Mouse (Mus musculus) layer of hippocampus, adult 8-10 months (tissue): ENCODE measurements around the gene Ankrd13d. TPM values are rescaled to one million over a fixed set of nuclear protein-coding genes. Genes with fewer than 3 reads are reported as not detected.
A peak's percentile ranks its signal among the peaks of the same experiment; 100 is the strongest.
"Not testable (repeated sequence)": the region's sequence is repeated elsewhere in the genome, so short reads cannot be mapped to it uniquely, and the experiment has no call there.

Experiments used
- DNase-seq, 2 experiments: peaks; one replicate each; pipeline ENCODE4 v3.0.0; 2022; ENCODE audit warnings: low spot score in 2 of 2
- total RNA-seq, 4 experiments: library from RNA; stranded (reverse); gene quantifications; 2 replicates each; pipeline ENCODE4 v1.2.4; 2022

The Ankrd13d gene
- total RNA-seq, 4 experiments from 2014 or later: 60.3 to 77.2 (median 67.3) TPM

DNA sequence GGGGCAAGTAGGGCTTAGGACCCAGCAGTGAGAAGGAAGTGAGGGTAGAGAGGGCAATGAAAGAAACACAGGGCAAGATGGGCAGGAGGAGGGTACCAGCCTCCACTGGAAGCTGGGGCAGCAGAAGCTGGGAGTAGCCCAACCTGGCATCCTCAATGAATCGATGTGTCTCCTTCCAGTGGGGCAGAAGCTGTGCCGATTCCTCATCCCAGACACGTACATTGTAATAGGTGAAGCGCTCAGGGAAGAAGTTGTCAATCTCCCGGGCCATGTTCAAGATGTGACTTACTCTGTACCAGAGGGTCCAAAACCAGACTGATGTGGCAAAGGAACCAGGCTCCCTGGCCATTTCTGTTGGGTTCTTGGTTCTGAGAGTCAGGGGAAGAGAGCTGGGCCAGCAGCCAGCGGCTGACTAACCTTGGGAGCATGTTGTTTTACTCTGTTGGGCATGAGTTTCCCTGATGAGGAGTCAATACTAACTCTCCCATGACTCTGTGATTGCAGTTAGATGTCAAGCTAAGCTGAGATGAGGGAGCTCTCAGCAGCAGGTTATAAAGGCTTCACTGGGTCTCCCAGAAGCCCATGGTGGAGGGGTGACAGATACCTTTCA, 18.7 kb downstream of the Ankrd13d start:
- no peak for DNase-seq

DNA sequence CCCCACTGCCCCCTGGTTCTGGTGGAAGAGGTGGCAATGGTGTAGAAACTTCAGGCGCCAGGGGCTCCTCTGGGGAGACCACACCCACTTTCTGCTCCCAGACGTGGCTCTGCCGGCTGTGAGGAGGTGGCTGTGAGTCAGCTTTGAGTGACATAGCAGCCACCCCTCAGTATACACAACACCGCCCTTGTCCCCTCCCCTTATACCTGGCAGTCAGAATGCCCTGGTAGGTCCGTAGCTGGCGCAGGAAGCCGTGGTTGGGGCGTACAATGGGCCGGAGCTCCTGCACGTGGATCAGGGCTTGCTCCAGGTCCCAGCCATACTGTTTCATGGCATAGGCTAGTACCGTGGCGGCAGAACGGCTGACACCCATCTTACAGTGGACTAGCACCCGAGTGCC, 19.2 kb downstream of the Ankrd13d start:
- no peak for DNase-seq

DNA sequence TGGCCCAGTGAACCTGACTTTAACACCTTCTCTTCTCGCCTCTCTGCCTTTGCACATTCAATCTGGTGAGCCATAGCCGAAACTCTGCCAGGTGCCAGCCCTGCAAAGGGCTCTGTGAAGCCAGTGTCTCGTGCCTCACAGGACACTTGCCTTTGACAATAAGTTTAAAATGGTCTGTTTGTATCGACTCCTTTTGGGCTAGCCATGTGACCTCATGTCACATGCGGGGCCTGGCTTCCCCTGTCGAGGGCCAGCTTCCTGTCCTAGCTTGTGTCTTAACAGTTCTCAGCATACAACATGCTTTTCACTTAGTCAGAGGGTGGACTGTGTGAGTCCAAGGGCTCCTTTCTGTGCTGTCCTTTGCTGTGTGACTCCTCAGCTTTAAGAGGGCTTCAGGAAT, 20.2 kb downstream of the Ankrd13d start:
- no peak for DNase-seq

DNA sequence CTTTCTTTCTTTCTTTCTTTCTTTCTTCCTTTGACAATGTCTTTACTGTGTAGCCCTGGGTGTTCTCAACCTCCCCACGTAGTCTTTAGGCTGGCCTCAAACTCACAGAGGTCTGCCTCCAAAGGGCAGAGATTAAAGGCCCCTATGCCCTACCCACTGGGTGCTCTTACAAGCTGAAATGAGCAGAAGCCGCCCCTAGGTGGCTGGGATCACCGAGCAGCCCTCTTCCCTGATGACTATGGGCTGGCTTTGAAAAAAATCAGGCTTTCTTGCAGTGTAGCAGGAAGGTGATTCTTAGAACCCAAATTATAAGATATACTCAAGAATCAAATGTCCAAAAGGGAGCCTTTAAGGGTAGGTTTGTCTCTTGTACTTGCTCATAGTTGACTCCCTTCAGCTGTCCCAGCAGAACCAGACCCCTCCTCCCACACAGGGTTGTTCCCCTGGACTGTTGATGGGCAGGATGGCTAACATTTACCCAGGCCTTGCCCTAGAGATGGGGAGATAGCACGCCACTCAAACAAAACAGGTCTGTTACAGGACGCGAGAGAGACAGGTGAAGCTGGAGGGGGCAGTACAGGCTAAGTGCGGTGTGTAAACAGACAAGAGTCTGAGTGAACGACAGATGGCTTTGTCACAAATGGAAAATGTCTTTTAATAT, 21.8 kb downstream of the Ankrd13d start:
- no peak for DNase-seq

DNA sequence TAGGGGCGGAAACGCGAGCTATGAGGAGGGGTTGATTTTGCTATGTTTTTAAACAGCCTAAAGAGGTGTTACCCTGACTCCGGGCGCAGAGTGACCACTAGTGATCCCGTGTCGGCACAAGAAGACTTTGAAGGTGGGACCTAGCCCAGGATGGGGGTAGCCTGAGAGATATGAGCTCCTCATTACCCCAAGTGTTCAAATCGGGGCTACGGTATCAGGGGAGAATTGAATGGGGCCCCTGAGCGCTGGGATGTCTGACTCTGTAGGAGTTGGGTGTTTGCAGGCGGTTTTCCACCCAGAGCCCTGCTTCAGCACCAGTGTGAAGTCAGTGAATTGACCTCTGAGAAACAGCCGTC, 25.1 kb downstream of the Ankrd13d start:
- no peak for DNase-seq

DNA sequence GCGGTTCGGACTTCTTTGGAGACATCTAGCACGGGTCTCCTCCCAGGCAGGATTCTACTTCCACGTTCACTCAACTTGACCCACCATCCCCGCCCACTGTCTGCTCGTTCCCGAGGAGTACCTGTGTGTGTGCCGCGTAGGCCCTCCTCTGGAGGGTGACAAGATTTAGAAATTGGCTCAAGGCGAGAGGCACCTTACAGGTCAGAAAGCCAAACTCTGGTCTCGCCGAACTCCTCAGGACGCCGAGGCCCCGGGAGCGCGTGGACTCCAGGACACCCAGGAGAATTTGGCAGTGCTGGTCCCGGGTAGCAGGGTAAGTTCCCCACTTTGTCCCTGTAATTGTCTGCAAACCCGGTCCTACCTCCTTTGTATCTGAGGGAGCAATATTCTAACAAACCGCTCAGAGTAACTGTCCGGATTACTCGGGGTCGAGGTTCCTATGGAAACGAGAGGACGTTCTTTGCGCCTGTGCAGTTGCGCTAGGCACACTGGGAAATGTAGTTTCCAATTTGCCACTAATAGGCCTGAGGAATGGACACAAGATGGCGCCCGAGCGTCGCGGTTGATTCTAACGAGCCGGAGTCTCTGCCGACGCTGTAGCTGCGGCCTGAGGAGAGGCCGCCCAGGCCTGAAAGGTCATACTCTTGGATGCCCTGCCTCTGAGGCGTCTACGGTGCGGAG, 25.6 kb downstream of the Ankrd13d start:
- DNase-seq: peak; percentile 89 to 95

DNA sequence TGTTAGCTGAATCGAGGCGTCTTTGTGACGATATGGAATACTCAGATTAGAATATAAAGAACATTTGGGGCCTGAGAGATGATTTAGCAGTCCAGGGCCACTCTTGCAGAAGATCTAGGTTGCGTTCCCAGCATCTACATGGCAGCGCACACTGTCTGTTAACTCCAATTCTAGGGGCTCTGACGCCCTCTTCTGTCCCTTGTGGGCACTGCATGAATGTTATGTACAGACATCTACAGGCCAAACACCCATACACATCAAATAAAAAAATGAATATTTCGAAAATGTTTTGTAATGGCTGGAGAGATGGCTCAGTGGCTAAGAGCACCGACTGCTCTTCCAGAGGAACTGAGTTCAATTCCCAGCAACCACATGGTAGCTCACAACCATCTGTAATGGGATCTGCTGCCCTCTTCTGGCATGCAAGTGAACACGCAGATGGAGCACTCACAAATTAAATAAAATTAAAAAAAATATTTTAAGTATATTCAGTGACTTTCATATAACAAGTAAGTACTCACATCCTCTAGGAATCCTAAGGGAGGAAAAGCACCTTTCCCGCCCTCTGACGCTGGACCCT, 27.3 kb downstream of the Ankrd13d start:
- no peak for DNase-seq

DNA sequence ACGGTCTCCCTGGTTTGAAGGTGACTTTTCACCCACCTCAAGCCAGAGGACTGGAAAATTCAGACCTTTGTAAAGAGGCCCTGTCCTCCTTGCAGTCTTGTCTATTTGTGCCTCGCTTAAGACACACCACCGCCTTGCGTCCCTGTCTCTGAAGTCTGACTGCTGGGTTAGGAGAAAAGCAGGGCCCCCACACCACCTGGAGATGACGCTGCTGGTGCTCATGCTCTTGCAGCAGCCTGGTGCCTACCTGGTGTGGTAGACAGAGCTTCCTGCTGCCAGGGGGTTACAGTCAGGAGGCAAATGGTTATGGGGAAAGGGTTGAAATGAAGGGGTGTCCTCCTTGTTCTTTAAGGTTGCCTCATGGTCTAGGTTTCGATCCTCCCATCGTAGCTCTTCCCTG, 28.7 kb downstream of the Ankrd13d start:
- DNase-seq: no peak

DNA sequence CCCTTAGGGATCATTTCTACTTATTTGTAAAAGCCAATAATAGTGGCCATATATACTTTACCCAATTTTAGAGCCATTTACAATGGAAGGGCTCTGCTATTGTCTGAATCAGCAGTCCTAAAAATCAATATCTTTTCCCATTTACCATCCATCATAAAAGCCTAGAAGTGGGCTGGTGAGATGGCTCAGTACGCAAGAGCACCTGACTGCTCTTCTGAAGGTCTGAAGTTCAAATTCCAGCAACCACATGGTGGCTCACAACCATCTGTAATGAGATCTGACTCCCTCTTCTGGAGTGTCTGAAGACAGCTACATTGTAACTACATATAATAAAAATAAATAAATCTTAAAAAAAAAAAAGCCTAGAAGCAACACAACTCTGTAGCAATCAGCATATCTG, 34.3 kb downstream of the Ankrd13d start:
- not testable (repeated sequence) for DNase-seq

DNA sequence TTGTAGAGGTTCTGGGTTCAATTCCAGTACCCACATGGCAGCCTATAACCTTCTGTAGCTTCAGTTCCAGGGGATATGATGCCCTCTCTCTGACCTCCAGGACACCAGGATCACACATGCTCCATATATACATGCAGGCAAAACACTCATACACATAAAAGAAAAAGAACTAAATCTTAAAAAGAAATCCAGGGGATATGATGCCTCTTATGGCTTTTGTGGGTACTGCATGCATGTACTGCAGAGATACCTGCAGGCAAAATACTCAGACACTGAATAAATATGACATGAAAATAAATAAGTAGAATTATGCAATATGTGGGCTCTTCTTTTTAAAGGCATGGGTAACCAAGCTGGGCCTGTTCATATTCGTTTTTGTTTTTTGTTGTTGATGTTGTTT, 35.9 kb downstream of the Ankrd13d start:
- no peak for DNase-seq

DNA sequence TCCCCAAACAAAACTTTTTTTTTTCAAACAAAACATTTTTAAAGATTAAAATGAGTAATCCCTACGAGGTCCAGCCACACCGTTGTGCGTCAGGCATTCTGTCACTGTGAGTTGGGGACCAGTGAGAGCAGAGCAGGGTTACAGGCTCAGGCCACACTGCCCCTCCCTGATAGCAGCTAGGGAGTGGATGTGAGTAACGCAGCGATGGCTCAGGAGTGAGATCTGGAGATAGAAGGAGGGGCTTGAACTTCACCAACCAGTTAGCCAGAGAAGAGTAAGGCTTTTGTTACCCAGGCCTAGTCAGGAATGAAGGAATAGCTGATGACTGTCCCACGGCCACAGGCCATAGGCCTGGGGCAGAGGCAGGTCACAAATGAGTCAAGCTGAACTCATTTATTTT, 38.2 kb downstream of the Ankrd13d start:
- DNase-seq: no peak

DNA sequence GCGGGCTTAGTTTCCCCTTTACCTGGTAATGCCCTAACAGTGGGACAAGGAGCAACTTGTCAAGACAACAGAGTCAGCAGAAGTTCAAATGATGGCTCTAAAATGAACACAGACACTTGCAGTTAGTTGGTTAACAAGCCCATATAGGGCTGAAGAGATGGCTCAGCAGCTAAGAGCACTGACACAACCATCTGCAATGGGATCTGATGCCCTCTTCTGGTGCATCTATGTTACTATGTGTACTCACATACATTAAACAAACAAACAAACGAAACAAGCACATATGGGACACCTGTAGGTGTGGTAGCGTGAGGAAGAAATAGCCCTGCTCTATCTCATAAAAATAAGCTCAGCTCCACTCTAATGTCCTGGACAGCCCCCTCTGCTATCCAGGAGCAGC, 40.5 kb downstream of the Ankrd13d start:
- DNase-seq: no peak

DNA sequence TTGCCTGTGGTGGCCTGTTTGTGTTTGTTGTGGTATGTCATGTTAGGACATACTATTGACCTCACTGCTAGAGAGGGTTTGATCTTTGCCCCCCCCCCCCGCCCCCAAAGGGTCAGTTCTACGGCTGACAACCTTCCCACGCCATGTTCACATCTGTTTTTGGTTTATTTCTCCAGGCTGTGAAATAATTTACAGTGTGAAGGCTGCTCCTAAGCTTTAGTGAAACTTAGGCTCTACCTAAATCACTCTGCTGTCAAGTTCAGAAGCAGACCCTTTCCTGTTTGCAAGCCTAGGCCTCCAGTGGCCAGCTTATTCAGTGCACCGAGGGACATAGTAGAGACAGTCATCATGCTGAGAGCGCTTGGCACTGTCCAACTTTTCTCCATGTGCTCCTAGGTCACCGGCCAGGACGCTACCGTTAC, 42.7 kb downstream of the Ankrd13d start:
- no peak for DNase-seq

DNA sequence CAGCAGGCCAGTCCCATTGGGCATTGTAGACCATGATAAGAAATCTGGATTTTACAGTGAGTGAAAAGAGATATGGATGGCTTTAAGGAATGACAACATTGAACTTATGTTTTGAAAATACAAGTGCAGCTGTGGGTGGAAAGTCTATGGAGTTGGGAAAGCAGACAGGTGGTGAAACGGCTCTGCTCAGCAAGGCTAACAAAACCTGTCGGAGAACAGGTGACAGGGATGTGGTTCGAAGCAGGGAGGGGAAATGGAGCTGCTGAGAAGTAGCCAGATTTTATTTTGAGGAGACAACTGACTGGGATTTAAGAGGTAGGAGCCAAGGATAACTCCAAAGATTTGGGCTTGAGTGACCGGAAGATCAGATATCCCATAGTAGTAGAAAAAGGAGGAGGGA, 48.4 kb downstream of the Ankrd13d start:
- no peak for DNase-seq

DNA sequence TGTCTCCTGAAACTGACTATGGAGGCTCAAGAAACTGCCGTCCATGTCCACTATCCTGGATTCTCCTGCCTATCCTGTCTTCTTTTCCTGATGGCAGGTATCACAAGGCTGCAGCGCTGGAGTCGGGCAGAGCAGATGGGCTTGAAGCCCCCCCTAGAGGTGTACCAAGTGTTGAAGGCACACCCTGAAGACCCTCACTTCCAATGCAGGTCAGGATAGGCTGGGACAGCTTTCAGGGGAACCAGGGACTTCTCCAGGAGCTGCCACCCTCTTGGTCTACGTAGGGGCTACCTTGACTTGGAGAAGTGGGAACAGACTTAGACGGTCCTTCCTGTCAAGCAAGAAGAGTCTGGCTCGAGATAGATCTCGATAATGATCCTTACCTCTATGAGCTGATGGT, 50.3 kb downstream of the Ankrd13d start:
- DNase-seq: no peak

DNA sequence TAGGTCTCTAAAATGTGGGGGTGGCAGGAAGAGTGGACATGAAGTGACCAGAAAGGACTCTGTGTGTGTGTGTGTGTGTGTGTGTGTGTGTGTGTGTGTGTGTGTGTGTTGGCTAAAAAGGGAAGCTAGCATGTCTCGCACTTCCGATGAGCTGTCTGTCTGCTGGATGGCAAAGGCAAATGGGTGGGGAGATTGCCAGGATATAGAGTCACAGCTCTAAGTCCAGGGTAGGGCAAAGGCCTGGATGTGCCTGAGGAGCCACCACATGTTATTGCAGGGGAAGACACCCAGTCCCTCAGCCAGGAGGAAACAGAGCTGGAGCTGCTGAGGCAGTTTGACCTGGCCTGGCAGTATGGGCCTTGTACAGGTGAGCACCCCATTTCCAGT, 50.8 kb downstream of the Ankrd13d start:
- DNase-seq: peak in 1 of 2 experiments; percentile 45

DNA sequence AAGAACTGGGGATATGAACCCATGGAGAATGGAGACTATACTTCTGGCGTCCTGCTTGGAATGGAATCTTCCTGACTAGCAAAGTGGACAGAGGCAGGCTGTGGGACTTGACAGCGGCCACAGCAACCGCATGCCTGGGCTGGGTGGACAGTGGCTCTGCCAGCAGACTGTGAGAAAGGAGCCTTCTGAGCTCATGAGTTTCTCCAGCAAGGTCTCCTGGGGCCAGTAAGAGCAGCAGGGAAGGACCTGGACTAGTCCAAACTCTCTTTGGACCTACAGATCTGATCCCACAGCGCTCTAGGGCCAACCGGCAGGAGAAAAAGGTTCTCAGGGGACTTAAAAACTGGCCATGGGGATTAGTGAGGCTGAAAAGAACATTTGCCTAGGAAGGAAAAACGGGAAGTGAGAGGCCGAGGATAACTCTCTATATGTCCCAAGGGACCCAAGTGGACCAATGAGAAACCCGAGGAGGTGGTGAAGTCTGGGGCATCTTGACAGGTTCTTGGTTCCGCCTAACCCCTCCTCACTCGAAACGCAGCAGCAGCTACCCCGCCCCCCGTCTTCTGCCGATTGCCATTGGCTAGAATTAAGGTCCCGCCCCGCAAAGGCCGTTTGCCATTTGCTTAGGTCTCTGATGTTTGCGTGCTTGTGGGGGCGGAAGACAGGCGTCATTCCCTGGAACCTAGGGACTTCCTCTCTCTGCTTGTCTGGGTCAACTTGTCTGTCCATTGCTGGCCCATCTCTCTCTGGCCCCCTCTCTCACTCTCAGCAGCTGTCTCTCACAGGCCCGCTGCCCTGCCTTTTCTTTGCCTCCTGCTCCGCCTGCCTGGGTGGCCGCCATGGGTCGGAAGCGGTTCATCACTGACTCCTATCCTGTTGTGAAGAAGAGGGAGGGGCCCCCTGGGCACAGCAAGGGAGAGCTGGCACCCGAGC, 51.4 kb downstream of the Ankrd13d start, which contains the start of gene Pold4:
Pold4 (plus strand) TSS at position 647 of the 933 bp plus-strand sequence.
- peak; percentile 97 for DNase-seq

DNA sequence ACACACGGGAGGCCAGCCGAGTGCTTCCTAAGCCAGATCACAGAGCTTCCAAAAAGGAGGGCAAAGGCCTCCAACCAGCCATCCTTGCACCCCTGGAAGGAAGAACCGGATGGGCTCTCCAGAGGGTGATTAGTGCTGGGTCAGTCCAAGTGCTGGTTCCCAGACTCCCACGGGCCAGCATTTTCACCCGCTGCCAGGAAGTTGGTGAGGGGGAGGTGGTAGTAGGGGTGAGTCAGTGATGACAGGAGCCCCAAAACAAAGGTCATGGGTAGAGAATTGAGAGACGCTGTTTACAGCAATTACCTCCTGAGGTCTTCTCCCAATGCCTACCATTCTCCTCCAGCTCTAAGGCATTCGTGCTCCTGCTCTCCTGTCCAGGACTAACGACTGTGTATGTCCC, 52.5 kb downstream of the Ankrd13d start:
- DNase-seq: no peak

DNA sequence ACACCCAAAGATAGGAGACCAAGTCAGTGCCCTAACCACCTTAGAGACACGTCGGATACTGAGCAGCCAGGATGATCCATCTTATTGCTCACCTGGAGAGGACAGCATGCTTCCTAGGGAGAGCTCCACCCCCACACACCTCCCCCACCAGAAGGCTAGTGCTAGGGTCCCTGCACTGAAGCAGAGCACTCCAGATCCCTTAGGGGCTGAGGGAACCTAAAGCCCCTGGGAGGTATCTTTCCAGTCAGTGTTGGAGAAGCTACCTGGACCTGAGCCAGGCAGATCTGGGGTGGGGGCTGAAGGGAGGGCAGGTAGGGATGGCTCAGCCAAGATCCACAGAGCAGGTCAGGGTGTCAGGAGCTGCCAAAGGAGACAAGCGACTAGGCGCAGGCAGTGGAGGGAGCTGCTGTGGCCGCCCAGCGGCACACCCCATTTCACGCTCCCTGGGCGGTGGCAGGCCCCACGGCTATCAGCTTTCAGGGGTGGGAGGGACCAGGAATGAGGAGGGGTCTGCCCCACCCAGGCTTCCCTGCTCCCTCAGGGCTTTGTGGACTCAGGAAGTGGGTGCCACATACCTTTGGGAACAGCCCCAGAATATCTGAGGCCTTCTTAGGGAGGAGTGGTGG, 53.4 kb downstream of the Ankrd13d start:
- no peak for DNase-seq

DNA sequence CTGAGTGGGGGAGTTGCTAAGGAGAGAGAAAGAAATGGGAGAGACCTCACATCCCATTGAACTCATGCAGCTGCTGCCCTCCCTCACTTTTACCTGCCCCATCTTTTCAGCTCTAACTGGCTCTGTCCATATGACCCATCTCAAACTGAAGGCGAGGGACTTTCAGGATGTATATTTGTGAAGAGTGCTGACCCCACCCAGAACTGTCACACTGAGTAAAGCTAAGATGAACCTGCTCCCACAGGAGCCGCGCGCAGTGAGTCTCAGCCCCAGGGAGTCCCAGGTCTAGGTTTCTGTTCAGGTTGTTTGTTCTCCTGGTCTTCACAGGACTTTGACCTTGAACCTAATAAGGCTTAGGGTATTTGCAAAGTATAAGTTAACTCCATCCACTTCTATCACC, 54.0 kb downstream of the Ankrd13d start:
- no peak for DNase-seq
